Comparison of ENCODE assay signal across 8 mouse cellular contexts in genomic region chrX:93281028-93281723, GRCm38 (mm10). TPM values are rescaled to one million over a fixed set of nuclear protein-coding genes. Genes with fewer than 3 reads are reported as not detected.
DNase-seq lines count a peak whose midpoint lies in the region; ATAC-seq and TF ChIP-seq lines count a peak whose summit lies in the region.

No protein-coding gene starts in this region.

- H3K4me1 ChIP-seq in forebrain, embryonic 12.5 days: peaks cover 5% of the 10 kb centered on the region; the same call in 1 of the 2 replicates
- no peaks in the 10 kb centered on the region; the same call in 1 of the 2 replicates for H3K4me1 ChIP-seq in intestine, embryonic 16.5 days (ENCODE audit: control insufficient read depth, insufficient read depth, low read length)
- H3K4me1 ChIP-seq in liver, postnatal 0 days (ENCODE audit: insufficient read depth): 0 out of 2 replicates have a peak, but pooled peaks cover 2% of the 10 kb centered on the region
- no peaks in the 10 kb centered on the region for H3K4me1 ChIP-seq in neural tube, embryonic 14.5 days (ENCODE audit: control insufficient read depth, insufficient read depth, low read length)

- no peak for TF ChIP-seq EP300 in liver, postnatal 0 days (IDR thresholded peaks at IDR 0.05; ENCODE audit: low read depth)

- no peaks in the 10 kb centered on the region for H3K9me3 ChIP-seq in forebrain, embryonic 12.5 days
- no peaks in the 10 kb centered on the region for H3K9me3 ChIP-seq in intestine, embryonic 16.5 days (ENCODE audit: control insufficient read depth, low read length)
- no peaks in the 10 kb centered on the region for H3K9me3 ChIP-seq in liver, postnatal 0 days (ENCODE audit: low read length)
- no peaks in the 10 kb centered on the region for H3K9me3 ChIP-seq in neural tube, embryonic 14.5 days (ENCODE audit: control insufficient read depth, low read length)

- no peaks in the 10 kb centered on the region for H3K36me3 ChIP-seq in forebrain, embryonic 12.5 days (replicated peaks)
- no peaks in the 10 kb centered on the region for H3K36me3 ChIP-seq in intestine, embryonic 16.5 days (ENCODE audit: control insufficient read depth, insufficient read depth, low read length)
- no peaks in the 10 kb centered on the region for H3K36me3 ChIP-seq in liver, postnatal 0 days (replicated peaks; ENCODE audit: insufficient read depth, low read length)
- H3K36me3 ChIP-seq in neural tube, embryonic 14.5 days (ENCODE audit: control insufficient read depth, insufficient read depth, low read length): no peaks in the 10 kb centered on the region

- ATAC-seq in forebrain, embryonic 12.5 days (ENCODE audit: low FRiP score): peak; percentile 77
- ATAC-seq in intestine, embryonic 16.5 days: 0 out of 2 replicates have a peak, but pooled peaks have one; percentile 46
- no peak for ATAC-seq in liver, postnatal 0 days
- ATAC-seq in neural tube, embryonic 14.5 days (ENCODE audit: low read depth): peak; percentile 62
- no peak for ATAC-seq in activated CD4-positive, CD25-positive, alpha-beta regulatory T cell, adult 4 months

- peak overlapping the region; percentile 50 for H3K4me2 ChIP-seq in forebrain, embryonic 12.5 days
- H3K4me2 ChIP-seq in intestine, embryonic 16.5 days (ENCODE audit: low read depth, low read length): no peak overlapping the region
- peak overlapping the region; percentile 50 for H3K4me2 ChIP-seq in liver, postnatal 0 days (ENCODE audit: low read depth, low read length)
- no peak overlapping the region for H3K4me2 ChIP-seq in neural tube, embryonic 14.5 days (ENCODE audit: low read depth, low read length)

- WGBS in forebrain, embryonic 12.5 days: 15% methylated on average over 23 of the region's 23 CpGs
- WGBS in intestine, embryonic 16.5 days: 14% methylated on average over 23 of the region's 23 CpGs
- 15% methylated on average over 21 of the region's 23 CpGs for WGBS in liver, postnatal 0 days (ENCODE audit: insufficient replicate concordance)
- 19% methylated on average over 23 of the region's 23 CpGs for whole genome bisulfite sequencing in neural tube, embryonic 14.5 days

- H3K4me3 ChIP-seq in left cerebral cortex, adult 2 months: peak overlapping the region; percentile 17; the same call in 1 of the 2 replicates
- peak overlapping the region; percentile 33 for H3K4me3 ChIP-seq in forebrain, embryonic 12.5 days (replicated peaks)
- no peak overlapping the region for H3K4me3 ChIP-seq in intestine, embryonic 16.5 days (ENCODE audit: low read length)
- no peak overlapping the region for H3K4me3 ChIP-seq in liver, postnatal 0 days (ENCODE audit: low read depth, low read length)
- no peak overlapping the region for H3K4me3 ChIP-seq in neural tube, embryonic 14.5 days (ENCODE audit: low read depth, low read length)

- no peak overlapping the region for H3K27ac ChIP-seq in left cerebral cortex, adult 2 months
- peak overlapping the region; percentile 76 for H3K27ac ChIP-seq in forebrain, embryonic 12.5 days
- H3K27ac ChIP-seq in intestine, embryonic 16.5 days (ENCODE audit: low read length): no peak overlapping the region
- H3K27ac ChIP-seq in liver, postnatal 0 days (ENCODE audit: low read depth): no peak overlapping the region
- H3K27ac ChIP-seq in neural tube, embryonic 14.5 days (ENCODE audit: low read depth, low read length): no peak overlapping the region

- H3K27me3 ChIP-seq in forebrain, embryonic 12.5 days: 0 out of 2 replicates have a peak, but pooled peaks cover 7% of the 10 kb centered on the region
- H3K27me3 ChIP-seq in intestine, embryonic 16.5 days (replicated peaks; ENCODE audit: control insufficient read depth, insufficient read depth, low read length): peaks cover 44% of the 10 kb centered on the region
- peaks cover 64% of the 10 kb centered on the region for H3K27me3 ChIP-seq in liver, postnatal 0 days (ENCODE audit: insufficient read depth, low read length)
- peaks cover 8% of the 10 kb centered on the region for H3K27me3 ChIP-seq in neural tube, embryonic 14.5 days (ENCODE audit: control insufficient read depth, insufficient read depth, low read length)

- DNase-seq in left cerebral cortex, adult 2 months (ENCODE audit: extremely low spot score in 1 of 2, low spot score in 2 of 2): peak; percentile 51 to 55
- DNase-seq in left cerebral cortex, postnatal 36 days (ENCODE audit: low spot score in 2 of 2): no peak
- peak; percentile 8 for DNase-seq in adipocyte (ENCODE audit: low spot score)
- peak; percentile 68 for DNase-seq in liver, postnatal 0 days

- intact Hi-C loops in left cerebral cortex, adult 2 months (cut with DNase I): loop anchor here (5.0 to 10.0 kb wide), 3 partner anchors 186 to 394 kb away; no protein-coding TSS in a partner anchor
- intact Hi-C loops in left cerebral cortex, postnatal 36 days (cut with DNase I): loop anchor here (10.0 kb wide), 2 partner anchors 154 to 274 kb away; no protein-coding TSS in a partner anchor

- peak; percentile 58 for TF ChIP-seq CTCF in left cerebral cortex, adult 2 months (IDR thresholded peaks at IDR 0.05)
- TF ChIP-seq CTCF in liver, postnatal 0 days (IDR thresholded peaks at IDR 0.05; ENCODE audit: low read depth): peak; percentile 66

- peak overlapping the region; percentile 47; the same call in 1 of the 2 replicates for H3K9ac ChIP-seq in forebrain, embryonic 12.5 days
- H3K9ac ChIP-seq in intestine, embryonic 16.5 days (ENCODE audit: low read depth, low read length): no peak overlapping the region
- no peak overlapping the region for H3K9ac ChIP-seq in liver, postnatal 0 days (replicated peaks)
- no peak overlapping the region for H3K9ac ChIP-seq in neural tube, embryonic 14.5 days (replicated peaks; ENCODE audit: low read depth, low read length)

RNA-seq across cellular contexts. Expression of gene Arx, which starts 5.1 kb away (rescaled TPM):
- 10 to 100 TPM; 19.7 to 20.9 TPM for total RNA-seq in left cerebral cortex, adult 2 months (2021)
- 10 to 100 TPM; 20.1 to 21.5 TPM for total RNA-seq in left cerebral cortex, postnatal 36 days (2021)
- 69.1 and 78.4 TPM in 2 replicates for polyA plus RNA-seq in forebrain, embryonic 12.5 days (2016; fragmentation: Nextera tagmentation; extraction: Ambion mirVana)
- polyA plus RNA-seq in intestine, embryonic 16.5 days (2015; fragmentation: Nextera tagmentation; extraction: Ambion mirVana): 0.26 and 0.31 TPM in 2 replicates
- polyA plus RNA-seq in liver, postnatal 0 days (2015; fragmentation: Nextera tagmentation; extraction: Ambion mirVana): not detected in 2 replicates
- 1.1 and 1.4 TPM in 2 replicates for polyA plus RNA-seq in neural tube, embryonic 14.5 days (2014; fragmentation: Nextera tagmentation; extraction: Ambion mirVana)
- not detected for polyA plus RNA-seq in activated CD4-positive, CD25-positive, alpha-beta regulatory T cell, adult 4 months (2017; shearing (Covaris generic))

Comparison
In these comparisons a context has a peak if more than half of its experiments do, and no peak if none do; other contexts are left out.
1. DNase-seq: peak in left cerebral cortex, adult 2 months (2 of 2), adipocyte (single experiment) and liver, postnatal 0 days (single experiment); none in left cerebral cortex, postnatal 36 days (0 of 2).
2. H3K4me3 ChIP-seq: peak in left cerebral cortex, adult 2 months (single experiment) and forebrain, embryonic 12.5 days (single experiment); none in intestine, embryonic 16.5 days (single experiment), liver, postnatal 0 days (single experiment) and neural tube, embryonic 14.5 days (single experiment).
3. ATAC-seq: peak in forebrain, embryonic 12.5 days (single experiment), intestine, embryonic 16.5 days (single experiment) and neural tube, embryonic 14.5 days (single experiment); none in liver, postnatal 0 days (single experiment) and activated CD4-positive, CD25-positive, alpha-beta regulatory T cell, adult 4 months (single experiment).
4. H3K4me2 ChIP-seq: peak in forebrain, embryonic 12.5 days (single experiment) and liver, postnatal 0 days (single experiment); none in intestine, embryonic 16.5 days (single experiment) and neural tube, embryonic 14.5 days (single experiment).
5. RNA of gene Arx, which starts 5.1 kb away (polyA plus RNA-seq): 69.1 to 78.4 TPM in forebrain, embryonic 12.5 days; 1.1 to 1.4 TPM in neural tube, embryonic 14.5 days, 0.26 to 0.31 TPM in intestine, embryonic 16.5 days, not detected in liver, postnatal 0 days and not detected in activated CD4-positive, CD25-positive, alpha-beta regulatory T cell, adult 4 months; every median in the first group is over 10 times any median in the second.